ENCODE assay signal across 13 mouse cellular contexts in genomic region chr15:10468761-10469160, GRCm38 (mm10). TPM values are rescaled to one million over a fixed set of nuclear protein-coding genes. Genes with fewer than 3 reads are reported as not detected.
DNase-seq lines count a peak whose midpoint lies in the region; ATAC-seq and TF ChIP-seq lines count a peak whose summit lies in the region.
"Had no signal": no experiment of that assay in that cellular context is flagged by ENCODE, and none has a peak within 500 bp of the region (broad histone marks: within the 10 kb centered on the region; RNA-seq: fewer than 3 reads in every experiment).

No protein-coding gene starts in this region.

- WGBS in embryonic facial prominence, embryonic 10.5 days = 82% methylated on average over 3 of the region's 3 CpGs
- WGBS in forebrain, embryonic 16.5 days = 84% methylated on average over 3 of the region's 3 CpGs
- 83% methylated on average over 3 of the region's 3 CpGs for WGBS in midbrain, embryonic 11.5 days

- H3K9me3 ChIP-seq in embryonic facial prominence, embryonic 10.5 days = no peaks in the 10 kb centered on the region
- H3K9me3 ChIP-seq in forebrain, embryonic 16.5 days (ENCODE audit: control insufficient read depth, low read length) = no peaks in the 10 kb centered on the region
- H3K9me3 ChIP-seq in midbrain, embryonic 11.5 days (ENCODE audit: control insufficient read depth, low read length) = no peaks in the 10 kb centered on the region

- ATAC-seq in forebrain, embryonic 16.5 days = no peak
- ATAC-seq in midbrain, embryonic 11.5 days (ENCODE audit: low FRiP score) = no peak
- ATAC-seq in megakaryocyte progenitor cell, adult 5-6 weeks (replicated peaks; ENCODE audit: poor library complexity) = no peak

- H3K4me3 ChIP-seq in layer of hippocampus, adult 2 months = peak overlapping the region; percentile 87; the same call in 1 of the 2 replicates
- H3K4me3 ChIP-seq in embryonic facial prominence, embryonic 10.5 days = 0 out of 2 replicates have a peak overlapping the region, but pooled peaks have one; percentile 8
- no peak overlapping the region for H3K4me3 ChIP-seq in forebrain, embryonic 16.5 days (replicated peaks; ENCODE audit: low read length)
- H3K4me3 ChIP-seq in midbrain, embryonic 11.5 days (ENCODE audit: low read depth, low read length) = no peak overlapping the region

- no peaks in the 10 kb centered on the region for H3K36me3 ChIP-seq in embryonic facial prominence, embryonic 10.5 days (replicated peaks)
- H3K36me3 ChIP-seq in forebrain, embryonic 16.5 days (ENCODE audit: control insufficient read depth, insufficient read depth) = no peaks in the 10 kb centered on the region
- no peaks in the 10 kb centered on the region for H3K36me3 ChIP-seq in midbrain, embryonic 11.5 days (ENCODE audit: control insufficient read depth, insufficient read depth, low read length)

- no peaks in the 10 kb centered on the region for H3K27me3 ChIP-seq in embryonic facial prominence, embryonic 10.5 days (replicated peaks; ENCODE audit: low read depth, poor library complexity, severe bottlenecking)
- no peaks in the 10 kb centered on the region for H3K27me3 ChIP-seq in forebrain, embryonic 16.5 days (replicated peaks; ENCODE audit: control insufficient read depth, insufficient read depth, low read length)
- no peaks in the 10 kb centered on the region for H3K27me3 ChIP-seq in midbrain, embryonic 11.5 days (ENCODE audit: control insufficient read depth, insufficient read depth, low read length)

- DNase-seq in layer of hippocampus, adult 2 months (ENCODE audit: low spot score in 2 of 2) = no peak
- no peak for DNase-seq in layer of hippocampus, postnatal 14 days (ENCODE audit: low spot score in 2 of 2)
- DNase-seq in embryonic facial prominence, embryonic 10.5 days (ENCODE audit: low spot score) = no peak
- DNase-seq in midbrain, embryonic 11.5 days (ENCODE audit: low spot score, missing footprints) = peak; percentile 80
- DNase-seq in spleen, postnatal 36 days (ENCODE audit: low spot score in 2 of 2) = no peak
- DNase-seq in cerebellum, postnatal 36 days = no peak
- DNase-seq: adrenal gland, postnatal 14 days; cerebellum, postnatal 25 days; gastrocnemius, adult 2 months; kidney, adult 9 months; left cerebral cortex, postnatal 4 days had no signal

- TF ChIP-seq CTCF in layer of hippocampus, adult 2 months (conservative IDR thresholded peaks at IDR 0.05) = no peak

- no peak overlapping the region for H3K9ac ChIP-seq in forebrain, embryonic 16.5 days (replicated peaks; ENCODE audit: low read depth, low read length)
- no peak overlapping the region for H3K9ac ChIP-seq in midbrain, embryonic 11.5 days (ENCODE audit: low read length)

- peaks cover 21% of the 10 kb centered on the region for H3K4me1 ChIP-seq in embryonic facial prominence, embryonic 10.5 days
- H3K4me1 ChIP-seq in forebrain, embryonic 16.5 days (replicated peaks; ENCODE audit: control insufficient read depth, insufficient read depth, low read length) = peaks cover 14% of the 10 kb centered on the region
- H3K4me1 ChIP-seq in midbrain, embryonic 11.5 days (ENCODE audit: control insufficient read depth, insufficient read depth, low read length) = peaks cover 7% of the 10 kb centered on the region

- H3K27ac ChIP-seq in layer of hippocampus, adult 2 months = no peak overlapping the region
- no peak overlapping the region for H3K27ac ChIP-seq in embryonic facial prominence, embryonic 10.5 days (replicated peaks)
- no peak overlapping the region for H3K27ac ChIP-seq in forebrain, embryonic 16.5 days (ENCODE audit: low read length)
- no peak overlapping the region for H3K27ac ChIP-seq in midbrain, embryonic 11.5 days (ENCODE audit: low read depth, low read length)

- H3K4me2 ChIP-seq in forebrain, embryonic 16.5 days (ENCODE audit: low read length) = peak overlapping the region; percentile 17
- no peak overlapping the region for H3K4me2 ChIP-seq in midbrain, embryonic 11.5 days

RNA-seq across cellular contexts. Expression of gene Dnajc21, which starts 1.6 kb away (rescaled TPM):
- 10 to 100 TPM; 22.2 to 25.6 TPM for total RNA-seq in layer of hippocampus, adult 2 months (2021)
- 10 to 100 TPM; 19.3 TPM for total RNA-seq in layer of hippocampus, postnatal 14 days (2021)
- 11.6 and 13.0 TPM in 2 replicates for polyA plus RNA-seq in embryonic facial prominence, embryonic 10.5 days (2016; fragmentation: Nextera tagmentation; extraction: Ambion mirVana)
- 7.5 and 9.9 TPM in 2 replicates for polyA plus RNA-seq in forebrain, embryonic 16.5 days (2015; fragmentation: Nextera tagmentation; extraction: Ambion mirVana)
- 20.0 and 21.0 TPM in 2 replicates for polyA plus RNA-seq in midbrain, embryonic 11.5 days (2014; fragmentation: Nextera tagmentation; extraction: Ambion mirVana)
- 41.6 and 54.4 TPM in 2 replicates for total RNA-seq in megakaryocyte progenitor cell, adult 5-6 weeks (2015)
- total RNA-seq in megakaryocyte progenitor cell, adult 5-6 weeks (2017) = 40.9 and 46.0 TPM in 2 replicates

RNA-seq across cellular contexts. Expression of gene Brix1, which starts 17.0 kb away (rescaled TPM):
- total RNA-seq in layer of hippocampus, adult 2 months (2021) = 10 to 100 TPM; 18.7 to 20.7 TPM
- total RNA-seq in layer of hippocampus, postnatal 14 days (2021) = 10 to 100 TPM; 22.8 to 23.2 TPM
- 134 and 138 TPM in 2 replicates for polyA plus RNA-seq in embryonic facial prominence, embryonic 10.5 days (2016; fragmentation: Nextera tagmentation; extraction: Ambion mirVana)
- polyA plus RNA-seq in forebrain, embryonic 16.5 days (2015; fragmentation: Nextera tagmentation; extraction: Ambion mirVana) = 67.6 and 77.0 TPM in 2 replicates
- polyA plus RNA-seq in midbrain, embryonic 11.5 days (2014; fragmentation: Nextera tagmentation; extraction: Ambion mirVana) = 134 and 162 TPM in 2 replicates
- 97.5 and 113 TPM in 2 replicates for total RNA-seq in megakaryocyte progenitor cell, adult 5-6 weeks (2015)
- total RNA-seq in megakaryocyte progenitor cell, adult 5-6 weeks (2017) = 37.0 and 43.3 TPM in 2 replicates

RNA-seq across cellular contexts. Expression of gene Rad1, which starts 17.1 kb away (rescaled TPM):
- total RNA-seq in layer of hippocampus, adult 2 months (2021) = 10 to 100 TPM; 11.5 to 14.1 TPM
- total RNA-seq in layer of hippocampus, postnatal 14 days (2021) = 10 to 100 TPM; 10.4 to 12.6 TPM
- polyA plus RNA-seq in embryonic facial prominence, embryonic 10.5 days (2016; fragmentation: Nextera tagmentation; extraction: Ambion mirVana) = 53.9 and 58.2 TPM in 2 replicates
- 26.9 and 31.0 TPM in 2 replicates for polyA plus RNA-seq in forebrain, embryonic 16.5 days (2015; fragmentation: Nextera tagmentation; extraction: Ambion mirVana)
- 27.7 and 33.2 TPM in 2 replicates for polyA plus RNA-seq in midbrain, embryonic 11.5 days (2014; fragmentation: Nextera tagmentation; extraction: Ambion mirVana)
- total RNA-seq in megakaryocyte progenitor cell, adult 5-6 weeks (2015) = 25.7 and 33.6 TPM in 2 replicates
- 16.7 and 17.8 TPM in 2 replicates for total RNA-seq in megakaryocyte progenitor cell, adult 5-6 weeks (2017)

Comparison
In these comparisons a context has a peak if more than half of its experiments do, and no peak if none do; other contexts are left out.
1. H3K4me3 ChIP-seq: peak in layer of hippocampus, adult 2 months (single experiment) and embryonic facial prominence, embryonic 10.5 days (single experiment); none in forebrain, embryonic 16.5 days (single experiment) and midbrain, embryonic 11.5 days (single experiment).